Mouse (Mus musculus) retina, postnatal 1 day (tissue): Measurements from ENCODE around the gene Aire.
A peak's percentile ranks its signal among the peaks of the same experiment; 100 is the strongest.

Experiments used
- DNase-seq: peaks from one replicate; pipeline ENCODE4 v3.0.0-alpha.2; 2012

Aire gene

GRCm38 (mm10) chr10:78043406-78043836 is at the start of gene Aire:
Gene Aire, minus strand, starts transcription at chr10:78043610.
- peak; percentile 79 for DNase-seq

GRCm38 (mm10) chr10:78092725-78093029 is 49.3 kb upstream of the Aire start:
- no peak for DNase-seq

GRCm38 (mm10) chr10:78091865-78092724 is 48.7 kb upstream of the Aire start:
- no peak for DNase-seq

GRCm38 (mm10) chr10:78090706-78091491 is 47.5 kb upstream of the Aire start:
- DNase-seq: no peak

- no peak for DNase-seq
Observed at GRCm38 (mm10) chr10:78090246-78090645, 46.8 kb upstream of the Aire start.

- DNase-seq: no peak
Observed at GRCm38 (mm10) chr10:78087101-78087511, 43.7 kb upstream of the Aire start.

GRCm38 (mm10) chr10:78086444-78087061 is 43.1 kb upstream of the Aire start:
- DNase-seq: no peak

GRCm38 (mm10) chr10:78085711-78086110 is 42.3 kb upstream of the Aire start:
- DNase-seq: no peak

- DNase-seq: no peak
Observed at GRCm38 (mm10) chr10:78084073-78084472, 40.7 kb upstream of the Aire start.

GRCm38 (mm10) chr10:78079955-78080591 is 36.7 kb upstream of the Aire start:
- no peak for DNase-seq

- DNase-seq: no peak
Observed at GRCm38 (mm10) chr10:78078276-78078675, 34.9 kb upstream of the Aire start.

GRCm38 (mm10) chr10:78077862-78078261 is 34.5 kb upstream of the Aire start:
- no peak for DNase-seq

- no peak for DNase-seq
Observed at GRCm38 (mm10) chr10:78074977-78075376, 31.6 kb upstream of the Aire start.

- peak; percentile 6 for DNase-seq
Observed at GRCm38 (mm10) chr10:78074151-78074550, 30.7 kb upstream of the Aire start.

- peak; percentile 85 for DNase-seq
Observed at GRCm38 (mm10) chr10:78069101-78070011, 25.9 kb upstream of the Aire start, which contains the start of gene Icosl. Gene Icosl, plus strand, starts transcription at chr10:78069302.

GRCm38 (mm10) chr10:78068541-78068940 is 25.1 kb upstream of the Aire start:
- no peak for DNase-seq

- DNase-seq: peak; percentile 68
Observed at GRCm38 (mm10) chr10:78067226-78067625, 23.8 kb upstream of the Aire start.

- no peak for DNase-seq
Observed at GRCm38 (mm10) chr10:78063122-78063521, 19.7 kb upstream of the Aire start.

GRCm38 (mm10) chr10:78057056-78057455 is 13.6 kb upstream of the Aire start:
- DNase-seq: no peak

GRCm38 (mm10) chr10:78054633-78055565 is 11.5 kb upstream of the Aire start:
- no peak for DNase-seq
